Mouse (Mus musculus): ENCODE measurements around the gene Ppp4r4. TPM values are rescaled to one million over a fixed set of nuclear protein-coding genes. Genes with fewer than 3 reads are reported as not detected.
"Not testable (repeated sequence)": the region's sequence is repeated elsewhere in the genome, so short reads cannot be mapped to it uniquely, and the experiment has no call there.

Ppp4r4 gene
- polyA plus RNA-seq, 1 experiment from 2014 or later: 1.8 TPM

- 4% methylated on average over 3 of the region's 3 CpGs for WGBS
- H3K27me3 ChIP-seq: no peaks in the 10 kb centered on the region
- no peak overlapping the region for H3K4me2 ChIP-seq
- no peak overlapping the region for H3K9ac ChIP-seq
- no peaks in the 10 kb centered on the region for H3K36me3 ChIP-seq
- ATAC-seq (ENCODE audit: low read depth): no peak
- H3K9me3 ChIP-seq: no peaks in the 10 kb centered on the region
- H3K27ac ChIP-seq (replicated peaks): no peak overlapping the region
- no peaks in the 10 kb centered on the region for H3K4me1 ChIP-seq (replicated peaks)
- H3K4me3 ChIP-seq: no peak overlapping the region
These were observed 12.1 kb downstream of the Ppp4r4 start for GRCm38 (mm10) chr12:103544213-103544612.

GRCm38 (mm10) chr12:103547438-103547837 lies 15.4 kb downstream of the Ppp4r4 start:
- Histone ChIP-seq H3K9me3 (no peaks in the 10 kb centered on the region), H3K9ac (no peak overlapping the region), H3K27ac (replicated peaks) (no peak overlapping the region), H3K4me2 (no peak overlapping the region), H3K36me3 (no peaks in the 10 kb centered on the region), H3K4me3 (no peak overlapping the region), H3K27me3 (no peaks in the 10 kb centered on the region), H3K4me1 (replicated peaks) (no peaks in the 10 kb centered on the region)
- no peak for ATAC-seq (ENCODE audit: low read depth)
- 9% methylated on average over 2 of the region's 2 CpGs for WGBS

GRCm38 (mm10) chr12:103548526-103548925 lies 16.4 kb downstream of the Ppp4r4 start:
- H3K4me2 ChIP-seq: no peak overlapping the region
- H3K9ac ChIP-seq: no peak overlapping the region
- H3K4me3 ChIP-seq: no peak overlapping the region
- H3K27ac ChIP-seq (replicated peaks): no peak overlapping the region
- H3K36me3 ChIP-seq: no peaks in the 10 kb centered on the region
- no peaks in the 10 kb centered on the region for H3K4me1 ChIP-seq (replicated peaks)
- H3K9me3 ChIP-seq: no peaks in the 10 kb centered on the region
- no peaks in the 10 kb centered on the region for H3K27me3 ChIP-seq
- no peak for ATAC-seq (ENCODE audit: low read depth)
- WGBS: 76% methylated on average over 4 of the region's 4 CpGs

- H3K36me3 ChIP-seq: no peaks in the 10 kb centered on the region
- 80% methylated on average over 6 of the region's 6 CpGs for WGBS
These were observed 18.0 kb downstream of the Ppp4r4 start for GRCm38 (mm10) chr12:103550047-103550446.

GRCm38 (mm10) chr12:103551422-103551821 lies 19.3 kb downstream of the Ppp4r4 start:
- no peaks in the 10 kb centered on the region for H3K36me3 ChIP-seq
- WGBS: 85% methylated on average over 4 of the region's 4 CpGs
- H3K4me1 ChIP-seq (replicated peaks): no peaks in the 10 kb centered on the region
- H3K9ac ChIP-seq: no peak overlapping the region
- no peaks in the 10 kb centered on the region for H3K9me3 ChIP-seq
- no peak overlapping the region for H3K4me2 ChIP-seq
- H3K4me3 ChIP-seq: no peak overlapping the region
- ATAC-seq (ENCODE audit: low read depth): no peak
- no peaks in the 10 kb centered on the region for H3K27me3 ChIP-seq
- H3K27ac ChIP-seq (replicated peaks): no peak overlapping the region

More at GRCm38 (mm10) chr12:103550047-103550446, 18.0 kb downstream of the Ppp4r4 start:
- Histone ChIP-seq H3K4me1 (replicated peaks) (no peaks in the 10 kb centered on the region), H3K4me3 (no peak overlapping the region), H3K27me3 (no peaks in the 10 kb centered on the region), H3K9ac (no peak overlapping the region), H3K27ac (replicated peaks) (no peak overlapping the region), H3K9me3 (no peaks in the 10 kb centered on the region), H3K4me2 (no peak overlapping the region)
- ATAC-seq (ENCODE audit: low read depth): no peak

GRCm38 (mm10) chr12:103552506-103552905 lies 20.4 kb downstream of the Ppp4r4 start:
- 82% methylated on average over 2 of the region's 2 CpGs for WGBS
- no peak overlapping the region for H3K9ac ChIP-seq
- no peaks in the 10 kb centered on the region for H3K4me1 ChIP-seq (replicated peaks)
- H3K27me3 ChIP-seq: no peaks in the 10 kb centered on the region
- H3K4me3 ChIP-seq: no peak overlapping the region
- H3K9me3 ChIP-seq: no peaks in the 10 kb centered on the region
- ATAC-seq (ENCODE audit: low read depth): no peak
- H3K27ac ChIP-seq (replicated peaks): no peak overlapping the region
- no peak overlapping the region for H3K4me2 ChIP-seq
- H3K36me3 ChIP-seq: no peaks in the 10 kb centered on the region

GRCm38 (mm10) chr12:103553497-103553896 lies 21.4 kb downstream of the Ppp4r4 start:
- H3K4me3 ChIP-seq: no peak overlapping the region
- no peak overlapping the region for H3K4me2 ChIP-seq
- 81% methylated on average over 3 of the region's 3 CpGs for WGBS
- no peak for ATAC-seq (ENCODE audit: low read depth)
- no peak overlapping the region for H3K9ac ChIP-seq
- no peak overlapping the region for H3K27ac ChIP-seq (replicated peaks)
- no peaks in the 10 kb centered on the region for H3K27me3 ChIP-seq
- H3K9me3 ChIP-seq: no peaks in the 10 kb centered on the region
- no peaks in the 10 kb centered on the region for H3K4me1 ChIP-seq (replicated peaks)
- H3K36me3 ChIP-seq: no peaks in the 10 kb centered on the region

- Histone ChIP-seq H3K4me1 (replicated peaks) (no peaks in the 10 kb centered on the region), H3K4me3 (no peak overlapping the region), H3K9ac (no peak overlapping the region), H3K27ac (replicated peaks) (no peak overlapping the region), H3K4me2 (no peak overlapping the region), H3K9me3 (no peaks in the 10 kb centered on the region), H3K27me3 (no peaks in the 10 kb centered on the region), H3K36me3 (no peaks in the 10 kb centered on the region)
- 91% methylated on average over 5 of the region's 5 CpGs for WGBS
- ATAC-seq (ENCODE audit: low read depth): no peak
These were observed 24.8 kb downstream of the Ppp4r4 start for GRCm38 (mm10) chr12:103556856-103557255.

- WGBS: 75% methylated on average over 1 of the region's 1 CpGs
- Histone ChIP-seq H3K9me3 (no peaks in the 10 kb centered on the region), H3K9ac (no peak overlapping the region), H3K36me3 (no peaks in the 10 kb centered on the region), H3K27me3 (no peaks in the 10 kb centered on the region), H3K4me3 (no peak overlapping the region), H3K4me1 (replicated peaks) (no peaks in the 10 kb centered on the region), H3K4me2 (no peak overlapping the region), H3K27ac (replicated peaks) (no peak overlapping the region)
- no peak for ATAC-seq (ENCODE audit: low read depth)
These were observed 32.6 kb downstream of the Ppp4r4 start for GRCm38 (mm10) chr12:103564726-103565125.

- ATAC-seq (ENCODE audit: low read depth): no peak
- Histone ChIP-seq H3K9ac (no peak overlapping the region), H3K4me2 (no peak overlapping the region), H3K27ac (replicated peaks) (no peak overlapping the region), H3K9me3 (no peaks in the 10 kb centered on the region), H3K4me1 (replicated peaks) (no peaks in the 10 kb centered on the region), H3K36me3 (no peaks in the 10 kb centered on the region), H3K4me3 (no peak overlapping the region), H3K27me3 (no peaks in the 10 kb centered on the region)
- WGBS: 90% methylated on average over 7 of the region's 7 CpGs
These were observed 33.1 kb downstream of the Ppp4r4 start for GRCm38 (mm10) chr12:103565151-103565550.

- ATAC-seq (ENCODE audit: low read depth): no peak
- Histone ChIP-seq H3K4me3 (no peak overlapping the region), H3K9me3 (no peaks in the 10 kb centered on the region), H3K27me3 (no peaks in the 10 kb centered on the region), H3K36me3 (no peaks in the 10 kb centered on the region), H3K9ac (no peak overlapping the region), H3K27ac (replicated peaks) (no peak overlapping the region), H3K4me1 (replicated peaks) (no peaks in the 10 kb centered on the region), H3K4me2 (no peak overlapping the region)
- WGBS: 74% methylated on average over 3 of the region's 3 CpGs
These were observed 35.0 kb downstream of the Ppp4r4 start for GRCm38 (mm10) chr12:103567129-103567528.

GRCm38 (mm10) chr12:103569690-103570089 lies 37.6 kb downstream of the Ppp4r4 start:
- H3K36me3 ChIP-seq: no peaks in the 10 kb centered on the region
- no peaks in the 10 kb centered on the region for H3K27me3 ChIP-seq
- H3K27ac ChIP-seq (replicated peaks): no peak overlapping the region
- no peaks in the 10 kb centered on the region for H3K9me3 ChIP-seq
- ATAC-seq (ENCODE audit: low read depth): no peak
- H3K4me3 ChIP-seq: no peak overlapping the region
- 61% methylated on average over 6 of the region's 6 CpGs for WGBS
- H3K4me1 ChIP-seq (replicated peaks): no peaks in the 10 kb centered on the region
- H3K4me2 ChIP-seq: no peak overlapping the region
- no peak overlapping the region for H3K9ac ChIP-seq

GRCm38 (mm10) chr12:103578148-103578547 lies 46.1 kb downstream of the Ppp4r4 start:
- H3K27ac ChIP-seq (replicated peaks); H3K36me3 ChIP-seq; ATAC-seq (ENCODE audit: low read depth); H3K9me3 ChIP-seq; H3K9ac ChIP-seq; H3K4me2 ChIP-seq; H3K4me3 ChIP-seq; H3K27me3 ChIP-seq; H3K4me1 ChIP-seq (replicated peaks): not testable (repeated sequence)
- WGBS: 91% methylated on average over 6 of the region's 6 CpGs

Data from neural tube, embryonic 13.5 days (tissue).